Comparison of ENCODE assay signal across 20 mouse cellular contexts in the genomic region with DNA sequence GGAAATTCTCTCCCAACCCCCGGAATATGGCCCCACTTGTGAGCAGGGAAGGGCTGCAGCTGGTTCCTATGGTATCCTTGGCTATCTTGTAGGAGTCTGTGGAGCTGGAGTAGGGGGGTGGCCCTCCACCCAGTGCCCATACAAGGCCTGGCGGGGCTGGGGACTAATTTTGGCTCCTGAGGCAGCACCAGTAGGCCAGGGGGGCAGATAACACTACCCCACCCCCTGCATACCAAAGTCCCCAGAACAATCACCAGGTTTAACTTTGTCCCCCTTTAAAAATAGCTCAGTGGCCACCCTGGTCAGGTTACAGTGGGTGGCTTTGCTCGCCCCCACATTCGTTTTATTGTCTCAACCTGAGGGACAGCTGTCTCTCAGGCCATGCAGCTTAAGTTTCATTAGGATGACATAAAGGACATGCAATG. TPM values are rescaled to one million over a fixed set of nuclear protein-coding genes. Genes with fewer than 3 reads are reported as not detected.
DNase-seq lines count a peak whose midpoint lies in the region; ATAC-seq and TF ChIP-seq lines count a peak whose summit lies in the region.
"Had no signal": no experiment of that assay in that cellular context is flagged by ENCODE, and none has a peak within 500 bp of the region (broad histone marks: within the 10 kb centered on the region; RNA-seq: fewer than 3 reads in every experiment).

No protein-coding gene starts in this region.

- H3K9me3 ChIP-seq in intestine, embryonic 16.5 days (ENCODE audit: control insufficient read depth, low read length), result no peaks in the 10 kb centered on the region
- H3K9me3 ChIP-seq in intestine, embryonic 15.5 days, result no peaks in the 10 kb centered on the region
- H3K9me3 ChIP-seq in heart, embryonic 12.5 days (replicated peaks), result no peaks in the 10 kb centered on the region
- H3K9me3 ChIP-seq: forebrain, embryonic 12.5 days; hindbrain, embryonic 12.5 days; neural tube, embryonic 13.5 days had no signal

- no peaks in the 10 kb centered on the region for H3K27me3 ChIP-seq in intestine, embryonic 16.5 days (replicated peaks; ENCODE audit: control insufficient read depth, insufficient read depth, low read length)
- no peaks in the 10 kb centered on the region for H3K27me3 ChIP-seq in intestine, embryonic 15.5 days (replicated peaks)
- no peaks in the 10 kb centered on the region for H3K27me3 ChIP-seq in heart, adult 2 months (ENCODE audit: control insufficient read depth, insufficient read depth, low read length)
- no peaks in the 10 kb centered on the region for H3K27me3 ChIP-seq in heart, embryonic 12.5 days (replicated peaks)
- H3K27me3 ChIP-seq: neural tube, embryonic 13.5 days had no signal

- no peak overlapping the region for H3K27ac ChIP-seq in intestine, embryonic 16.5 days (ENCODE audit: low read length)
- no peak overlapping the region for H3K27ac ChIP-seq in intestine, embryonic 15.5 days
- peak overlapping the region; percentile 98 for H3K27ac ChIP-seq in heart, adult 2 months
- H3K27ac ChIP-seq in heart, embryonic 12.5 days (ENCODE audit: poor library complexity, severe bottlenecking), result peak overlapping the region; percentile 98
- H3K27ac ChIP-seq: forebrain, embryonic 12.5 days; hindbrain, embryonic 12.5 days; kidney, postnatal 0 days; neural tube, embryonic 13.5 days had no signal

- TF ChIP-seq EP300 in heart, adult 2 months (IDR thresholded peaks at IDR 0.05; ENCODE audit: insufficient read depth, low read depth, low read length), result peak; percentile 65; the same call in 1 of the 2 replicates

- H3K4me3 ChIP-seq in intestine, embryonic 16.5 days (ENCODE audit: low read length), result no peak overlapping the region
- no peak overlapping the region for H3K4me3 ChIP-seq in intestine, embryonic 15.5 days (replicated peaks)
- peak overlapping the region; percentile 44 for H3K4me3 ChIP-seq in heart, adult 2 months
- peak overlapping the region; percentile 56 for H3K4me3 ChIP-seq in heart, embryonic 12.5 days
- H3K4me3 ChIP-seq: forebrain, embryonic 12.5 days; hindbrain, embryonic 12.5 days; left cerebral cortex, adult 2 months; neural tube, embryonic 13.5 days had no signal

- ATAC-seq in intestine, embryonic 16.5 days, result no peak
- ATAC-seq in intestine, embryonic 15.5 days, result no peak
- ATAC-seq in heart, embryonic 12.5 days (ENCODE audit: insufficient number of reproducible peaks, low FRiP score), result peak; percentile 59
- no peak for ATAC-seq in monocyte, adult 5-6 weeks (replicated peaks; ENCODE audit: insufficient number of reproducible peaks, low FRiP score, low TSS enrichment, poor library complexity, severe bottlenecking)

- H3K9ac ChIP-seq in intestine, embryonic 16.5 days (ENCODE audit: low read depth, low read length), result 0 out of 2 replicates have a peak overlapping the region, but pooled peaks have one; percentile 18
- no peak overlapping the region for H3K9ac ChIP-seq in intestine, embryonic 15.5 days
- peak overlapping the region; percentile 78 for H3K9ac ChIP-seq in heart, adult 2 months (ENCODE audit: low read depth, low read length)
- peak overlapping the region; percentile 93 for H3K9ac ChIP-seq in heart, embryonic 12.5 days
- H3K9ac ChIP-seq: forebrain, embryonic 12.5 days; hindbrain, embryonic 12.5 days; neural tube, embryonic 13.5 days had no signal

- peak; percentile 82 for TF ChIP-seq POLR2A in heart, adult 2 months (IDR thresholded peaks at IDR 0.05; ENCODE audit: insufficient read depth, low read depth, low read length)

- no peaks in the 10 kb centered on the region for H3K79me2 ChIP-seq in heart, adult 2 months (replicated peaks; ENCODE audit: control insufficient read depth, insufficient read depth, low read length)

- H3K4me2 ChIP-seq in intestine, embryonic 16.5 days (ENCODE audit: low read depth, low read length), result no peak overlapping the region
- no peak overlapping the region for H3K4me2 ChIP-seq in intestine, embryonic 15.5 days (replicated peaks)
- peak overlapping the region; percentile 96 for H3K4me2 ChIP-seq in heart, embryonic 12.5 days
- H3K4me2 ChIP-seq: forebrain, embryonic 12.5 days; hindbrain, embryonic 12.5 days; neural tube, embryonic 13.5 days had no signal

- DNase-seq in heart, adult 2 months, result peak; percentile 59 to 81
- peak; percentile 47 for DNase-seq in heart, postnatal 25 days (ENCODE audit: low spot score)
- no peak for DNase-seq in left cerebral cortex, adult 9 months (ENCODE audit: low spot score in 2 of 2)
- no peak for DNase-seq in lung, postnatal 36 days
- DNase-seq: adrenal gland, postnatal 14 days; cerebellum, adult 8-10 months; gastrocnemius, postnatal 14 days; lung, postnatal 14 days; right cerebral cortex, postnatal 25 days; thymus, postnatal 25 days had no signal

- peaks cover 13% of the 10 kb centered on the region for H3K4me1 ChIP-seq in intestine, embryonic 16.5 days (ENCODE audit: control insufficient read depth, insufficient read depth, low read length)
- peaks cover 18% of the 10 kb centered on the region for H3K4me1 ChIP-seq in intestine, embryonic 15.5 days (replicated peaks)
- H3K4me1 ChIP-seq in heart, adult 2 months (ENCODE audit: control insufficient read depth, insufficient read depth, low read length), result peaks cover 6% of the 10 kb centered on the region
- H3K4me1 ChIP-seq in heart, embryonic 12.5 days (replicated peaks), result peaks cover 60% of the 10 kb centered on the region

- WGBS in intestine, embryonic 16.5 days, result 78% methylated on average over 4 of the region's 4 CpGs
- WGBS in intestine, embryonic 15.5 days, result 65% methylated on average over 4 of the region's 4 CpGs
- 57% methylated on average over 4 of the region's 4 CpGs for WGBS in heart, adult 2 months
- WGBS in heart, embryonic 12.5 days, result 44% methylated on average over 4 of the region's 4 CpGs

- intact Hi-C loops in heart, adult 2 months (cut with DNase I), result loop anchor here (5.0 kb wide), 1 partner anchor 128 kb away; the partner anchor contains the start of gene Capn7
- intact Hi-C loops in heart, postnatal 25 days (cut with DNase I), result no loop called here

- TF ChIP-seq CTCF in heart, adult 2 months (IDR thresholded peaks at IDR 0.05), result no peak

- H3K36me3 ChIP-seq in intestine, embryonic 16.5 days (ENCODE audit: control insufficient read depth, insufficient read depth, low read length), result no peaks in the 10 kb centered on the region
- no peaks in the 10 kb centered on the region for H3K36me3 ChIP-seq in intestine, embryonic 15.5 days
- no peaks in the 10 kb centered on the region; the same call in 1 of the 2 replicates for H3K36me3 ChIP-seq in heart, adult 2 months (ENCODE audit: control insufficient read depth, insufficient read depth, low read length)
- peaks cover 40% of the 10 kb centered on the region for H3K36me3 ChIP-seq in heart, embryonic 12.5 days

RNA-seq across cellular contexts. Expression of gene Tnnc1, which starts 1.0 kb away (rescaled TPM):
- polyA plus RNA-seq in intestine, embryonic 16.5 days (2015; fragmentation: Nextera tagmentation; extraction: Ambion mirVana), result 3.5 and 3.7 TPM in 2 replicates
- polyA plus RNA-seq in intestine, embryonic 15.5 days (2015; fragmentation: Nextera tagmentation; extraction: Ambion mirVana), result 3.3 and 6.4 TPM in 2 replicates
- 1,000 to 10,000 TPM; 5,084 to 5,508 TPM for total RNA-seq in heart, adult 2 months (2021)
- 4,851 and 5,939 TPM in 2 replicates for polyA plus RNA-seq in heart, adult 2 months (2012; rRNA removed)
- polyA plus RNA-seq in heart, embryonic 12.5 days (2016; fragmentation: Nextera tagmentation; extraction: Ambion mirVana), result 3,183 and 3,245 TPM in 2 replicates
- total RNA-seq in heart, postnatal 25 days (2021), result 1,000 to 10,000 TPM; 5,169 to 5,647 TPM
- not detected in 3 replicates for total RNA-seq in monocyte, adult 5-6 weeks (2017)
- polyA plus RNA-seq: liver, adult 2 months had no signal

RNA-seq across cellular contexts. Expression of gene Nisch, which starts 7.6 kb away (rescaled TPM):
- 217 and 228 TPM in 2 replicates for polyA plus RNA-seq in intestine, embryonic 16.5 days (2015; fragmentation: Nextera tagmentation; extraction: Ambion mirVana)
- 280 and 297 TPM in 2 replicates for polyA plus RNA-seq in intestine, embryonic 15.5 days (2015; fragmentation: Nextera tagmentation; extraction: Ambion mirVana)
- total RNA-seq in heart, adult 2 months (2021), result 100 to 1,000 TPM; 123 to 129 TPM
- 187 and 223 TPM in 2 replicates for polyA plus RNA-seq in heart, adult 2 months (2012; rRNA removed)
- polyA plus RNA-seq in heart, embryonic 12.5 days (2016; fragmentation: Nextera tagmentation; extraction: Ambion mirVana), result 446 and 471 TPM in 2 replicates
- total RNA-seq in heart, postnatal 25 days (2021), result 100 to 1,000 TPM; 145 to 148 TPM
- 88.8 to 157 TPM (median 111 TPM) in 3 replicates for total RNA-seq in monocyte, adult 5-6 weeks (2017)

RNA-seq across cellular contexts. Expression of gene Sema3g, which starts 8.5 kb away (rescaled TPM):
- 0.51 and 0.67 TPM in 2 replicates for polyA plus RNA-seq in intestine, embryonic 16.5 days (2015; fragmentation: Nextera tagmentation; extraction: Ambion mirVana)
- 0.91 and 0.96 TPM in 2 replicates for polyA plus RNA-seq in intestine, embryonic 15.5 days (2015; fragmentation: Nextera tagmentation; extraction: Ambion mirVana)
- total RNA-seq in heart, adult 2 months (2021), result 10 to 100 TPM; 15.0 to 15.1 TPM
- polyA plus RNA-seq in heart, adult 2 months (2012; rRNA removed), result 6.1 and 8.0 TPM in 2 replicates
- polyA plus RNA-seq in heart, embryonic 12.5 days (2016; fragmentation: Nextera tagmentation; extraction: Ambion mirVana), result 0.34 and 0.50 TPM in 2 replicates
- 10 to 100 TPM; 12.4 to 16.1 TPM for total RNA-seq in heart, postnatal 25 days (2021)
- not detected in 3 replicates for total RNA-seq in monocyte, adult 5-6 weeks (2017)

RNA-seq across cellular contexts. Expression of gene Stab1, which starts 40.7 kb away (rescaled TPM):
- polyA plus RNA-seq in intestine, embryonic 16.5 days (2015; fragmentation: Nextera tagmentation; extraction: Ambion mirVana), result 19.0 and 24.5 TPM in 2 replicates
- 32.3 and 32.5 TPM in 2 replicates for polyA plus RNA-seq in intestine, embryonic 15.5 days (2015; fragmentation: Nextera tagmentation; extraction: Ambion mirVana)
- 10 to 100 TPM; 64.2 to 65.0 TPM for total RNA-seq in heart, adult 2 months (2021)
- 77.0 and 90.8 TPM in 2 replicates for polyA plus RNA-seq in heart, adult 2 months (2012; rRNA removed)
- 48.3 and 56.7 TPM in 2 replicates for polyA plus RNA-seq in heart, embryonic 12.5 days (2016; fragmentation: Nextera tagmentation; extraction: Ambion mirVana)
- 10 to 100 TPM; 76.4 to 76.8 TPM for total RNA-seq in heart, postnatal 25 days (2021)
- total RNA-seq in monocyte, adult 5-6 weeks (2017), result not detected in 3 replicates

RNA-seq across cellular contexts. Expression of gene Phf7, which starts 42.0 kb away (rescaled TPM):
- 10.5 and 10.8 TPM in 2 replicates for polyA plus RNA-seq in intestine, embryonic 16.5 days (2015; fragmentation: Nextera tagmentation; extraction: Ambion mirVana)
- 10.6 and 11.9 TPM in 2 replicates for polyA plus RNA-seq in intestine, embryonic 15.5 days (2015; fragmentation: Nextera tagmentation; extraction: Ambion mirVana)
- total RNA-seq in heart, adult 2 months (2021), result 1 to 10 TPM; 2.9 to 3.6 TPM
- 3.1 and 5.7 TPM in 2 replicates for polyA plus RNA-seq in heart, adult 2 months (2012; rRNA removed)
- 8.1 and 11.6 TPM in 2 replicates for polyA plus RNA-seq in heart, embryonic 12.5 days (2016; fragmentation: Nextera tagmentation; extraction: Ambion mirVana)
- total RNA-seq in heart, postnatal 25 days (2021), result 1 to 10 TPM; 3.4 to 4.1 TPM
- 13.2 to 19.6 TPM (median 14.0 TPM) in 3 replicates for total RNA-seq in monocyte, adult 5-6 weeks (2017)

Comparison
In these comparisons a context has a peak if more than half of its experiments do, and no peak if none do; other contexts are left out.
1. H3K27ac ChIP-seq: peak in heart, adult 2 months (single experiment) and heart, embryonic 12.5 days (single experiment); none in intestine, embryonic 16.5 days (single experiment) and intestine, embryonic 15.5 days (single experiment).
2. H3K4me3 ChIP-seq: peak in heart, adult 2 months (single experiment) and heart, embryonic 12.5 days (single experiment); none in intestine, embryonic 16.5 days (single experiment) and intestine, embryonic 15.5 days (single experiment).
3. DNase-seq: peak in heart, adult 2 months (2 of 2) and heart, postnatal 25 days (single experiment); none in left cerebral cortex, adult 9 months (0 of 2) and lung, postnatal 36 days (single experiment).
4. RNA of gene Tnnc1, which starts 1.0 kb away (polyA plus RNA-seq): 4,851 to 5,939 TPM in heart, adult 2 months and 3,183 to 3,245 TPM in heart, embryonic 12.5 days; 3.3 to 6.4 TPM in intestine, embryonic 15.5 days and 3.5 to 3.7 TPM in intestine, embryonic 16.5 days; every median in the first group is over 100 times any median in the second.